Mouse (Mus musculus): ENCODE measurements at regions not wholly inside any gene's neighbourhood (a gene's known extent, or its start where the extent isn't known, plus 50 kb on each side); places are given as distances from the start of the nearest gene placed in this dataset.

- ATAC-seq (replicated peaks; ENCODE audit: low FRiP score) (no peak), DNase-seq (ENCODE audit: low spot score) (no peak)
- H3K4me1 ChIP-seq (replicated peaks; ENCODE audit: control insufficient read depth, insufficient read depth, low read length): no peaks in the 10 kb centered on the region
- H3K9ac ChIP-seq (ENCODE audit: low read length): no peak overlapping the region
- H3K4me3 ChIP-seq (ENCODE audit: low read depth, low read length): no peak overlapping the region
- no peaks in the 10 kb centered on the region for H3K36me3 ChIP-seq (ENCODE audit: control insufficient read depth, insufficient read depth, low read length)
- H3K9me3 ChIP-seq (ENCODE audit: control insufficient read depth, low read length): no peaks in the 10 kb centered on the region
- H3K27me3 ChIP-seq (ENCODE audit: control insufficient read depth, insufficient read depth, low read length): no peaks in the 10 kb centered on the region
- WGBS: 81% methylated on average over 6 of the region's 6 CpGs
- no peak overlapping the region for H3K4me2 ChIP-seq (ENCODE audit: low read depth, low read length, severe bottlenecking)
- H3K27ac ChIP-seq (ENCODE audit: low read depth, low read length): no peak overlapping the region
These were observed 148.8 kb upstream of the Rreb1 start for GRCm38 (mm10) chr13:37629271-37629899.

DNA sequence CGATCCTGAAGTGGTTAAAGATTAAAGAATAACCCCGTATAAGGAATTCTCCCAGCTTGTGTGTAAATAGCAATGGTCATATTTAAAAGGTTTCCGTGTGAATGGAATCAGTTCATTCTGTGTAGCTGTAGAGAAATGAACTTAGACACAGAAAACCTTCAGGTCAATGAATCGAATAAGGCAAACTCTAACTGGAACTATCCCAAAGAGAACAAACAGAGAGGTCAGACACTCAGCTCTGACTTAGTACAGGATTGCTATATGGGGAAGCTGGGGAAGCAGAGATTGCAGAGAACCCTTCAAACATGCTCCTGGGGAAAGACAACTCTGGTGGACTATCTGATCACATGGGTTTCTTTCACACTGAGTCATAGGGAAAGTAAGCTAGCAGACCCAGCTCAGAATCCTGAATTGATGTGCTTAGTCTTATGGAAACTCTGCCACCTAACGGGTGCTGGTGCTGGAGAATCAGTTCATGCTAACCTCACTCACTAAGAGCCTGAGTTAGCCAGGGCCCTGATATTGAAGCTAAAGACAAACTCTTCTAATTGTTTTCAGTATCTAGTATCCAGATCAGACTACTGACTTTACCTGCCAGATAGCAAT is 145.3 kb upstream of the Rreb1 start:
- no peak for ATAC-seq (replicated peaks; ENCODE audit: low FRiP score)
- no peaks in the 10 kb centered on the region for H3K27me3 ChIP-seq (ENCODE audit: control insufficient read depth, insufficient read depth, low read length)
- H3K4me2 ChIP-seq (ENCODE audit: low read depth, low read length, severe bottlenecking): no peak overlapping the region
- H3K36me3 ChIP-seq (ENCODE audit: control insufficient read depth, insufficient read depth, low read length): no peaks in the 10 kb centered on the region
- no peak overlapping the region for H3K4me3 ChIP-seq (ENCODE audit: low read depth, low read length)
- DNase-seq (ENCODE audit: low spot score): no peak
- H3K9me3 ChIP-seq (ENCODE audit: control insufficient read depth, low read length): no peaks in the 10 kb centered on the region
- H3K27ac ChIP-seq (ENCODE audit: low read depth, low read length): no peak overlapping the region
- 87% methylated on average over 5 of the region's 5 CpGs for WGBS
- no peaks in the 10 kb centered on the region for H3K4me1 ChIP-seq (replicated peaks; ENCODE audit: control insufficient read depth, insufficient read depth, low read length)
- H3K9ac ChIP-seq (ENCODE audit: low read length): no peak overlapping the region

DNA sequence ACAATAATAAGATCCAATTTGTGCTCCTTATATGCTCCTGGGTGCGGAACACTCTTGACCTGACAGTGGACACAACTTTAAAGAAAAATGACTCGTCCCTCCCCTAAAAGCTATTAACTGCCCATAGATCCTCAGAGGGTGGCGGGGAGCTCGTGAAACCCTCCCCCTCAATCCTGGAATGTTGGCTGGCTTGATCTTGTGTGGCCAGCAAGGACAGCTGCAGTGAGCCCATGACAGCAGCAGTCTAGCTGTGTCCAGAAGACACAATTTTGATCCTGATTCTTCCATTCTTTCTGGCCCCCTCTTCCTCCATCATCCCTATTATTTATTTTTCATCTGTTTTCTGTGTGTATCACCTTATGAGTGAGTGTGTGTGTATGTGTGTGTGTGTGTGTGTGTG is 141.8 kb upstream of the Rreb1 start:
- no peaks in the 10 kb centered on the region for H3K27me3 ChIP-seq (ENCODE audit: control insufficient read depth, insufficient read depth, low read length)
- 81% methylated on average over 4 of the region's 4 CpGs for WGBS
- no peaks in the 10 kb centered on the region for H3K36me3 ChIP-seq (ENCODE audit: control insufficient read depth, insufficient read depth, low read length)
- H3K9ac ChIP-seq (ENCODE audit: low read length): no peak overlapping the region
- no peaks in the 10 kb centered on the region for H3K4me1 ChIP-seq (replicated peaks; ENCODE audit: control insufficient read depth, insufficient read depth, low read length)
- no peak overlapping the region for H3K27ac ChIP-seq (ENCODE audit: low read depth, low read length)
- DNase-seq (ENCODE audit: low spot score): no peak
- H3K9me3 ChIP-seq (ENCODE audit: control insufficient read depth, low read length): no peaks in the 10 kb centered on the region
- no peak for ATAC-seq (replicated peaks; ENCODE audit: low FRiP score)
- H3K4me2 ChIP-seq (ENCODE audit: low read depth, low read length, severe bottlenecking): no peak overlapping the region
- no peak overlapping the region for H3K4me3 ChIP-seq (ENCODE audit: low read depth, low read length)

DNA sequence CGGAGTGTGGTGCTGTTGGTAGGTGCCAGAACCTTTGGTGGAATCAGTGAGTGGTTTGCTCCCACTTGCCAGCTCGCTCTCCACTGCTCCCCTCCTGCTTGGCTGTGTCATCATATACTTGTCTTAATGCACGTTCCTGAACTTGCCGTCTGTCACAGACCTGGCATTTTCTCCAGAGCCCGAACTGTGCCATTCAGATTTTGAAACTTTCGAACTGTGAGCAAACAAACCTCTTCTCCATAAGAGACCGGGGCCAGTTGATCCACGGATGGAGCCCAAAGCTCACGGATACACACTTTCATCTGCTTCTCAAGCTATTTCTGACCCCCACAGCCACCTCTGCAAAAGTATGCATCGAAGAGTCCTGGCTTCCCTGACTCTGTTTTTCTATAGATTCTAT is 141.0 kb upstream of the Rreb1 start:
- DNase-seq (ENCODE audit: low spot score) (no peak), ATAC-seq (replicated peaks; ENCODE audit: low FRiP score) (no peak)
- Histone ChIP-seq H3K4me1 (replicated peaks; ENCODE audit: control insufficient read depth, insufficient read depth, low read length) (no peaks in the 10 kb centered on the region), H3K4me3 (ENCODE audit: low read depth, low read length) (no peak overlapping the region), H3K4me2 (ENCODE audit: low read depth, low read length, severe bottlenecking) (no peak overlapping the region), H3K9me3 (ENCODE audit: control insufficient read depth, low read length) (no peaks in the 10 kb centered on the region), H3K27ac (ENCODE audit: low read depth, low read length) (no peak overlapping the region), H3K9ac (ENCODE audit: low read length) (no peak overlapping the region), H3K36me3 (ENCODE audit: control insufficient read depth, insufficient read depth, low read length) (no peaks in the 10 kb centered on the region), H3K27me3 (ENCODE audit: control insufficient read depth, insufficient read depth, low read length) (no peaks in the 10 kb centered on the region)
- 87% methylated on average over 10 of the region's 10 CpGs for WGBS

DNA sequence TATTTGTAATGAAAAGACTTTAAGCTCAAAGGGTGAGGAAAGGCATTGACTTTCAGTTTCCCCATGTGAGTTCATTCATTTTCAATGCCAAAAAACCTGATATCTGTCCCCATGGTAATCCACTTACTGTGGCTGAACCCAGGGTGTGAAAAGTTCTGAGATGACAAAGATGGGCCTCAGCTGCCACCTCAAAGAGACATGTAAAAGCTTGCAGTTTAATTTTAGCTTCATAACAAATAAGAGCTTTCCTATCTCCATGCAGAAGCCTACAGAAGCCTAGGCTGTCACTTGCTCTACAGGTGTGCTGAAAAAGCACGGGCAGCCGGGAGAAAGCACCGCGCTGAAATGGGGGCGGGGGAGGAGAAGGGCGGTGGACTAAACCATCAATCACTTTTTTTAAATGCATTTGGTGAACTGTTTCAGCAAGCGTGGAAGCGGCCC is 140.1 kb upstream of the Rreb1 start:
- no peak overlapping the region for H3K4me2 ChIP-seq (ENCODE audit: low read depth, low read length, severe bottlenecking)
- no peaks in the 10 kb centered on the region for H3K4me1 ChIP-seq (replicated peaks; ENCODE audit: control insufficient read depth, insufficient read depth, low read length)
- ATAC-seq (replicated peaks; ENCODE audit: low FRiP score) (no peak), DNase-seq (ENCODE audit: low spot score) (no peak)
- no peaks in the 10 kb centered on the region for H3K36me3 ChIP-seq (ENCODE audit: control insufficient read depth, insufficient read depth, low read length)
- H3K9me3 ChIP-seq (ENCODE audit: control insufficient read depth, low read length): no peaks in the 10 kb centered on the region
- no peak overlapping the region for H3K9ac ChIP-seq (ENCODE audit: low read length)
- no peaks in the 10 kb centered on the region for H3K27me3 ChIP-seq (ENCODE audit: control insufficient read depth, insufficient read depth, low read length)
- no peak overlapping the region for H3K27ac ChIP-seq (ENCODE audit: low read depth, low read length)
- WGBS: 71% methylated on average over 8 of the region's 8 CpGs
- no peak overlapping the region for H3K4me3 ChIP-seq (ENCODE audit: low read depth, low read length)

GRCm38 (mm10) chr13:37642410-37643093 is 135.6 kb upstream of the Rreb1 start:
- H3K4me2 ChIP-seq (ENCODE audit: low read depth, low read length, severe bottlenecking): no peak overlapping the region
- no peaks in the 10 kb centered on the region for H3K9me3 ChIP-seq (ENCODE audit: control insufficient read depth, low read length)
- no peaks in the 10 kb centered on the region for H3K27me3 ChIP-seq (ENCODE audit: control insufficient read depth, insufficient read depth, low read length)
- no peak overlapping the region for H3K4me3 ChIP-seq (ENCODE audit: low read depth, low read length)
- ATAC-seq (replicated peaks; ENCODE audit: low FRiP score): no peak
- H3K27ac ChIP-seq (ENCODE audit: low read depth, low read length): no peak overlapping the region
- 55% methylated on average over 13 of the region's 13 CpGs for WGBS
- H3K4me1 ChIP-seq (replicated peaks; ENCODE audit: control insufficient read depth, insufficient read depth, low read length): no peaks in the 10 kb centered on the region
- no peak overlapping the region for H3K9ac ChIP-seq (ENCODE audit: low read length)
- no peak for DNase-seq (ENCODE audit: low spot score)
- no peaks in the 10 kb centered on the region for H3K36me3 ChIP-seq (ENCODE audit: control insufficient read depth, insufficient read depth, low read length)

DNA sequence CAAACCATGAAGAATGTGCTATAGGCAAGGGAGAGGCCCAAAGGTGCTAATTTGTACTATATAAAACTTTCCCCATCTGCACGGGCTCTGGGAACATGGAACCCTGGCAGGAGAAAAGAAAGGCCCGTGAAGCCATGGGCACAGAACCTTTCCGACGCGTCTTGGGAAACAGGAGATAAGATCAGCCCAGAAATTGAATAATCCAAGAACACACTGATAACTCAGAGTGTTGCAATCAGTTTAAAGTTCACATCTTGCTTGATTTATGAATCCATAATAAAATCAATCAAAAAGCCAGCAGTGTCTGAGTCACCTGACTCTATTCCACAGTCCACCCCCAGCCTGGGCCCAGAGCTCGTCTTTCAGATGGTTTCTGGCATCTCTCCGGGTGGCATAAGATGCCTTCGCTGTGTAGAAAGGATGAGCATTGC is 133.4 kb upstream of the Rreb1 start:
- DNase-seq (ENCODE audit: low spot score) (no peak), ATAC-seq (replicated peaks; ENCODE audit: low FRiP score) (no peak)
- Histone ChIP-seq H3K27me3 (ENCODE audit: control insufficient read depth, insufficient read depth, low read length) (no peaks in the 10 kb centered on the region), H3K4me3 (ENCODE audit: low read depth, low read length) (no peak overlapping the region), H3K36me3 (ENCODE audit: control insufficient read depth, insufficient read depth, low read length) (no peaks in the 10 kb centered on the region), H3K4me1 (replicated peaks; ENCODE audit: control insufficient read depth, insufficient read depth, low read length) (no peaks in the 10 kb centered on the region), H3K4me2 (ENCODE audit: low read depth, low read length, severe bottlenecking) (no peak overlapping the region), H3K27ac (ENCODE audit: low read depth, low read length) (no peak overlapping the region), H3K9ac (ENCODE audit: low read length) (no peak overlapping the region), H3K9me3 (ENCODE audit: control insufficient read depth, low read length) (no peaks in the 10 kb centered on the region)
- 86% methylated on average over 8 of the region's 8 CpGs for WGBS

DNA sequence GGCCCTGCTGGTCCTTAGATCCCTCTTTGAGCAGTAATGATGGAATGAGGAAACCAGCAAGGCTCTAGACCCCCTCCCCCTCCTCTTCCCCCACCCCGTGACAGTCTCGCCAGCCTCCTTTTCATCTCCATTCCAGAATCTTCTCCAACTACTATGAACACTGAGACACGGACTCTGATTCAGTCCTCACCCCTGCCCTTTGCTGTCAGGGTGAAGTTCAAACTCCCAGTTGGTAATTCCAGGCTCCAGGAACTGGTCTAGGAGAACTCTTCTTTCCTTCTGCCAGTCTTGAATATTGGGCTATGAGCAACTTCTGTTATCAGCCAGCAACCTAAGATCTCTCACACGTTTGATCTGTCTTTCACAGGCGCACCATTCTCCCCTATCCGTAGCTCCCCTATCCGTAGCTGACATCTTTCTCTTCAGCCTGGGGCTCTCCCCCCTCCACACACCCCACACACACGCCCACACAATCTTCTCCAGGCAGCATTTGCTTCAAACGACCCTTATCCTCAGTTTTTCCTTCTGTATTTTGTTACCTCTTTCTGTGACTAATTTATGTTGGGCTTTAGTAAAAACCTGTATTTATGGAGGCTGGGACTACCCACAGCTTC is 128.6 kb upstream of the Rreb1 start:
- Histone ChIP-seq H3K27me3 (ENCODE audit: control insufficient read depth, insufficient read depth, low read length) (no peaks in the 10 kb centered on the region), H3K9ac (ENCODE audit: low read length) (no peak overlapping the region), H3K4me1 (replicated peaks; ENCODE audit: control insufficient read depth, insufficient read depth, low read length) (no peaks in the 10 kb centered on the region), H3K4me2 (ENCODE audit: low read depth, low read length, severe bottlenecking) (no peak overlapping the region), H3K4me3 (ENCODE audit: low read depth, low read length) (no peak overlapping the region), H3K9me3 (ENCODE audit: control insufficient read depth, low read length) (no peaks in the 10 kb centered on the region), H3K36me3 (ENCODE audit: control insufficient read depth, insufficient read depth, low read length) (no peaks in the 10 kb centered on the region), H3K27ac (ENCODE audit: low read depth, low read length) (no peak overlapping the region)
- no peak for DNase-seq (ENCODE audit: low spot score)
- no peak for ATAC-seq (replicated peaks; ENCODE audit: low FRiP score)
- 70% methylated on average over 9 of the region's 9 CpGs for WGBS

Data from forebrain, embryonic 11.5 days (tissue).